Mouse (Mus musculus): Measurements from ENCODE around the gene Dbn1.

The Dbn1 gene

GRCm38 (mm10) chr13:55510668-55511491 is 23.0 kb upstream of the Dbn1 start:
- DNase-seq (ENCODE audit: low read depth) = peak; percentile 96

GRCm38 (mm10) chr13:55510332-55510667 is 22.4 kb upstream of the Dbn1 start:
- DNase-seq (ENCODE audit: low read depth) = no peak

GRCm38 (mm10) chr13:55508531-55508930 is 20.6 kb upstream of the Dbn1 start:
- DNase-seq (ENCODE audit: low read depth) = no peak

- DNase-seq (ENCODE audit: low read depth) = no peak
Observed at GRCm38 (mm10) chr13:55507877-55508276, 20.0 kb upstream of the Dbn1 start.

GRCm38 (mm10) chr13:55506697-55507096 is 18.8 kb upstream of the Dbn1 start:
- DNase-seq (ENCODE audit: low read depth) = no peak

- no peak for DNase-seq (ENCODE audit: low read depth)
Observed at GRCm38 (mm10) chr13:55505810-55506209, 17.9 kb upstream of the Dbn1 start.

GRCm38 (mm10) chr13:55504390-55504789 is 16.5 kb upstream of the Dbn1 start:
- no peak for DNase-seq (ENCODE audit: low read depth)

- no peak for DNase-seq (ENCODE audit: low read depth)
Observed at GRCm38 (mm10) chr13:55502405-55502804, 14.5 kb upstream of the Dbn1 start.

- DNase-seq (ENCODE audit: low read depth) = no peak
Observed at GRCm38 (mm10) chr13:55500575-55500974, 12.7 kb upstream of the Dbn1 start.

GRCm38 (mm10) chr13:55498906-55499305 is 11.0 kb upstream of the Dbn1 start:
- no peak for DNase-seq (ENCODE audit: low read depth)

GRCm38 (mm10) chr13:55496661-55497060 is 8.8 kb upstream of the Dbn1 start:
- peak; percentile 16 for DNase-seq (ENCODE audit: low read depth)

- DNase-seq (ENCODE audit: low read depth) = no peak
Observed at GRCm38 (mm10) chr13:55495702-55496101, 7.8 kb upstream of the Dbn1 start.

GRCm38 (mm10) chr13:55494883-55495621 is 7.1 kb upstream of the Dbn1 start:
- DNase-seq (ENCODE audit: low read depth) = no peak

GRCm38 (mm10) chr13:55494257-55494656 is 6.3 kb upstream of the Dbn1 start:
- no peak for DNase-seq (ENCODE audit: low read depth)

GRCm38 (mm10) chr13:55486916-55487577 is 864 bp downstream of the Dbn1 start:
- peak; percentile 53 for DNase-seq (ENCODE audit: low read depth)

- peak; percentile 64 for DNase-seq (ENCODE audit: low read depth)
Observed at GRCm38 (mm10) chr13:55486029-55486794, 1.7 kb downstream of the Dbn1 start.

- no peak for DNase-seq (ENCODE audit: low read depth)
Observed at GRCm38 (mm10) chr13:55484520-55485088, 3.3 kb downstream of the Dbn1 start.

- DNase-seq (ENCODE audit: low read depth) = peak; percentile 25
Observed at GRCm38 (mm10) chr13:55483593-55483992, 4.3 kb downstream of the Dbn1 start.

- no peak for DNase-seq (ENCODE audit: low read depth)
Observed at GRCm38 (mm10) chr13:55483071-55483470, 4.8 kb downstream of the Dbn1 start.

GRCm38 (mm10) chr13:55482542-55482941 is 5.4 kb downstream of the Dbn1 start:
- peak; percentile 89 for DNase-seq (ENCODE audit: low read depth)

- DNase-seq (ENCODE audit: low read depth) = no peak
Observed at GRCm38 (mm10) chr13:55479929-55480328, 8.0 kb downstream of the Dbn1 start.

GRCm38 (mm10) chr13:55479008-55479407 is 8.9 kb downstream of the Dbn1 start:
- DNase-seq (ENCODE audit: low read depth) = no peak

Measured in NIH3T3 (cell line).